Mouse (Mus musculus) cerebellum, adult 2 months (tissue): Measurements from ENCODE around the gene Csf1.

ENCODE experiments used
- CTCF ChIP-seq: fragments of 200-500 bp; IDR thresholded peaks from 2 replicates; pipeline ENCODE4 v1.5.1; 2011; ENCODE audit warnings: low read depth, mild to moderate bottlenecking, control low read depth, low read length, moderate library complexity, borderline replicate concordance; ENCODE audit not compliant: insufficient read depth
- POLR2A ChIP-seq: fragments of 200-500 bp; IDR thresholded peaks from 2 replicates; pipeline ENCODE4 v1.6.1; 2011; ENCODE audit warnings: low read length, control low read depth, borderline replicate concordance; ENCODE audit not compliant: insufficient read depth

- no peak for TF ChIP-seq POLR2A
- TF ChIP-seq CTCF = no peak
These were observed 2.1 kb downstream of the Csf1 start for GRCm38 (mm10) chr3:107758176-107758575.
